Mouse (Mus musculus) forebrain, embryonic 13.5 days (tissue): ENCODE data around the gene Fam69b. TPM values are rescaled to one million over a fixed set of nuclear protein-coding genes. Genes with fewer than 3 reads are reported as not detected.

Experiments
- ATAC-seq: fragments of 200-750 bp; cut with Nextera tagmentation; 2 replicates; pipeline ENCODE4 v1.8.0; 2017
- H3K27ac ChIP-seq: fragments of 300-500 bp; sonication (generic); 2 replicates; pipeline ENCODE4 v1.5.1; 2015; ENCODE audit warnings: inconsistent platforms, mild to moderate bottlenecking, moderate library complexity
- H3K27me3 ChIP-seq: fragments of 300-500 bp; sonication (generic); 2 replicates; pipeline ENCODE4 v1.6.1; 2015; ENCODE audit warnings: mild to moderate bottlenecking, inconsistent platforms
- H3K36me3 ChIP-seq: fragments of 300-500 bp; sonication (generic); 2 replicates; pipeline ENCODE4 v1.6.1; 2015; ENCODE audit warnings: mild to moderate bottlenecking, inconsistent platforms; ENCODE audit not compliant: poor library complexity, severe bottlenecking
- H3K4me1 ChIP-seq: fragments of 300-500 bp; sonication (generic); 2 replicates; pipeline ENCODE4 v1.6.1; 2015; ENCODE audit warnings: inconsistent platforms
- H3K4me2 ChIP-seq: fragments of 300-500 bp; sonication (generic); 2 replicates; pipeline ENCODE4 v1.6.1; 2015; ENCODE audit warnings: inconsistent platforms, mild to moderate bottlenecking, moderate library complexity
- H3K4me3 ChIP-seq: fragments of 300-500 bp; sonication (generic); 2 replicates; pipeline ENCODE4 v1.5.1; 2015; ENCODE audit warnings: mild to moderate bottlenecking, inconsistent platforms
- H3K9ac ChIP-seq: fragments of 300-500 bp; sonication (generic); 2 replicates; pipeline ENCODE4 v1.6.1; 2015; ENCODE audit warnings: mild to moderate bottlenecking, inconsistent platforms
- H3K9me3 ChIP-seq: fragments of 300-500 bp; sonication (generic); replicated peaks from 2 replicates; pipeline ENCODE4 v1.6.1; 2016; ENCODE audit warnings: inconsistent platforms
- WGBS: fragments of 180-500 bp; shearing (Covaris S2); methylation state at CpG from one replicate; pipeline ENCODE4 v1.1.7; 2015; 5-methylcytosine and 5-hydroxymethylcytosine counted together
- polyA plus RNA-seq: library from polyadenylated mRNA; unstranded; fragments of >200 nt; fragmentation: Nextera tagmentation; extraction: Ambion mirVana; gene quantifications from 2 replicates; pipeline ENCODE4 v1.2.1, GENCODE M21; 2015

Fam69b gene
- polyA plus RNA-seq, 1 experiment from 2014 or later: 81.9 TPM

- no peak overlapping the region for H3K4me2 ChIP-seq
- no peak overlapping the region for H3K27ac ChIP-seq
- 95% methylated on average over 7 of the region's 7 CpGs for WGBS
- no peaks in the 10 kb centered on the region for H3K27me3 ChIP-seq
- H3K9ac ChIP-seq: no peak overlapping the region
- no peak overlapping the region for H3K4me3 ChIP-seq
- H3K4me1 ChIP-seq: peaks cover 9% of the 10 kb centered on the region; the same call in 1 of the 2 replicates
- H3K36me3 ChIP-seq: no peaks in the 10 kb centered on the region
- ATAC-seq: no peak
- H3K9me3 ChIP-seq: no peaks in the 10 kb centered on the region
These were observed 38.0 kb upstream of the Fam69b start for GRCm38 (mm10) chr2:26590282-26590681.

GRCm38 (mm10) chr2:26590962-26591361 lies 37.3 kb upstream of the Fam69b start:
- H3K4me3 ChIP-seq: no peak overlapping the region

GRCm38 (mm10) chr2:26591416-26591815 lies 36.8 kb upstream of the Fam69b start:
- Histone ChIP-seq H3K9me3 (no peaks in the 10 kb centered on the region), H3K36me3 (no peaks in the 10 kb centered on the region), H3K27me3 (no peaks in the 10 kb centered on the region), H3K4me2 (no peak overlapping the region), H3K4me3 (no peak overlapping the region), H3K27ac (no peak overlapping the region), H3K4me1 (peaks cover 6% of the 10 kb centered on the region; the same call in 1 of the 2 replicates), H3K9ac (no peak overlapping the region)
- WGBS: 85% methylated on average over 12 of the region's 12 CpGs
- ATAC-seq: no peak

More at GRCm38 (mm10) chr2:26590962-26591361, 37.3 kb upstream of the Fam69b start:
- Histone ChIP-seq H3K27ac (no peak overlapping the region), H3K4me1 (peaks cover 9% of the 10 kb centered on the region; the same call in 1 of the 2 replicates), H3K4me2 (no peak overlapping the region), H3K36me3 (no peaks in the 10 kb centered on the region), H3K9me3 (no peaks in the 10 kb centered on the region), H3K27me3 (no peaks in the 10 kb centered on the region), H3K9ac (no peak overlapping the region)
- WGBS: 95% methylated on average over 7 of the region's 7 CpGs
- ATAC-seq: no peak

DNA sequence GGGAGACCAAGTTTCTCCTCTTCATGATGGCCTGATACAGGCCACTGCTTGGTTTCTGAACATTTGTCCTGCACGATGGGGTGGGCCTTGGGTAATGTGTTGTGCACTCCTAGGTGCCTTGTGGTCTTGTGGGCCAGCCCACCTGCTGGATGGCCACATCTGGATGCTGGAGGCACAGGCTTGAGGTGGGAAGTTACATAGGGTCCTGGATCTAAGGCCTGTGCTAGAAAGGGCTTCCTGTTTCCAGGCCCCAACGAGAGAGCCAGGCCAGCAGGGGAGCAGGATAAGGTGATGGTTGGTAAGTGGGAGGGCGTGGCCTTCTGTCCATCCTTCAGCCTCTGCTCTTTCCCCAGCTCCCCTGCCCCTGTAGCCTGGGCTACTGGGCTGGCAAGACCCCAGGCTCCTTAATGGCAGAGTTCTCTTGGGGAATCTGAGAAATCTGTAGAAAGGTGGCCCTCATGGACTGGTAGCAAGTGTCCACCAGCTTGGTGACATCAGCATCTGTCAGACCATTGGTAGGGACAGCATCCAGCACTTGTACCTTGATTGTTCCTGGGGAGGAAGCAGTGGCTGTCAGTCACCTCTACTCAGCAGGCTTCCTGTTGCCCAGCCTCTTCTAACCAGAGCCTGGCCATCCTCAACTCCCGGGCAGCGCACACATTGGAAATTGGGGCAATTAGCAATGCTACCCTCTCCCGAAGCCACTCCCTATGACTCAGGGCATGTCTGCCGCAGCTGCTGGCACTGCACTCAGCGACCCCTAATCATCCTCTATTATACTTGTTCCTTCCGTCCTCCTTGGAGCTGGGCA lies 34.8 kb upstream of the Fam69b start:
- Histone ChIP-seq H3K4me2 (no peak overlapping the region), H3K27me3 (no peaks in the 10 kb centered on the region), H3K27ac (no peak overlapping the region), H3K4me3 (no peak overlapping the region), H3K36me3 (no peaks in the 10 kb centered on the region), H3K4me1 (no peaks in the 10 kb centered on the region), H3K9me3 (no peaks in the 10 kb centered on the region), H3K9ac (no peak overlapping the region)
- WGBS: 81% methylated on average over 9 of the region's 9 CpGs
- no peak for ATAC-seq

DNA sequence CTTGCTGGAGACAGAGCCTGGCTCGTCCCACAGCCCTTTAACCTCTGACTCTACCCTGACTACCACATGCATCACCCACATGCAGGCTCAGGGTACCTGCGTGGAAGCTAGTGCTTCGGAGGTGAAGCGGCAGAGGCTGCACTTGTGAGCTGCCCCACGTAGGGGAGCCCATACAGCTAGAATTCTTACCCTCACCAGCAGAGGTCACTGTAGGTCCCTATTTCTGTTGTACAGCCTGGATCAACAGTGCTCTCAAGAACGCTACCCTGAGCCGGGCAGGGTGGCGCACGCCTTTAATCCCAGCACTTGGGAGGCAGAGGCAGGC lies 34.3 kb upstream of the Fam69b start:
- Histone ChIP-seq H3K9me3 (no peaks in the 10 kb centered on the region), H3K27ac (no peak overlapping the region), H3K4me2 (no peak overlapping the region), H3K36me3 (no peaks in the 10 kb centered on the region), H3K9ac (no peak overlapping the region), H3K4me3 (no peak overlapping the region), H3K27me3 (no peaks in the 10 kb centered on the region), H3K4me1 (no peaks in the 10 kb centered on the region)
- no peak for ATAC-seq
- WGBS: 72% methylated on average over 9 of the region's 9 CpGs

DNA sequence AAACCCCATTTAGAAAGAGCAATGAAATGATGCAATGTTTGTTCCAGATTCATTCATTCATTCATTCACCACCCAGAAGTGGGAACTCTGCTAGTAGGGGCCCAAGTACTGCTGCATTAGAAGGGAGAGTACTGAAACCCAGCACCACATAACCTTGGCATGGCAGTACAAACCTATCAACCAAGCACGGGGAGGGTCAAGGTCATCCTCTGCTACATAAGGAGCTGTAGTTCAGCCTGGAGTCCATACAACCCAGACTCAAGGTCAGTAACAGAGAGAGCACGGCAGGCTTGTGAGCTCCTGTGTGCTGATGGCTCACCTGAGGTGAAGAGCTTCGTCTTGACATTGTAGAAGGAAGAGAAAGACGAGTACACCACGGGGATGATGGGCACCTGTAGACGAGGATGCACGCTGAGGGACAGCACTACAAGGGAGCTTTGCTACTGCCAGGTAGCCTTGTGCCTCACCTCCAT lies 33.8 kb upstream of the Fam69b start:
- 90% methylated on average over 7 of the region's 7 CpGs for WGBS
- Histone ChIP-seq H3K9ac (no peak overlapping the region), H3K4me1 (no peaks in the 10 kb centered on the region), H3K36me3 (no peaks in the 10 kb centered on the region), H3K27ac (no peak overlapping the region), H3K4me2 (no peak overlapping the region), H3K4me3 (no peak overlapping the region), H3K9me3 (no peaks in the 10 kb centered on the region), H3K27me3 (no peaks in the 10 kb centered on the region)
- no peak for ATAC-seq

DNA sequence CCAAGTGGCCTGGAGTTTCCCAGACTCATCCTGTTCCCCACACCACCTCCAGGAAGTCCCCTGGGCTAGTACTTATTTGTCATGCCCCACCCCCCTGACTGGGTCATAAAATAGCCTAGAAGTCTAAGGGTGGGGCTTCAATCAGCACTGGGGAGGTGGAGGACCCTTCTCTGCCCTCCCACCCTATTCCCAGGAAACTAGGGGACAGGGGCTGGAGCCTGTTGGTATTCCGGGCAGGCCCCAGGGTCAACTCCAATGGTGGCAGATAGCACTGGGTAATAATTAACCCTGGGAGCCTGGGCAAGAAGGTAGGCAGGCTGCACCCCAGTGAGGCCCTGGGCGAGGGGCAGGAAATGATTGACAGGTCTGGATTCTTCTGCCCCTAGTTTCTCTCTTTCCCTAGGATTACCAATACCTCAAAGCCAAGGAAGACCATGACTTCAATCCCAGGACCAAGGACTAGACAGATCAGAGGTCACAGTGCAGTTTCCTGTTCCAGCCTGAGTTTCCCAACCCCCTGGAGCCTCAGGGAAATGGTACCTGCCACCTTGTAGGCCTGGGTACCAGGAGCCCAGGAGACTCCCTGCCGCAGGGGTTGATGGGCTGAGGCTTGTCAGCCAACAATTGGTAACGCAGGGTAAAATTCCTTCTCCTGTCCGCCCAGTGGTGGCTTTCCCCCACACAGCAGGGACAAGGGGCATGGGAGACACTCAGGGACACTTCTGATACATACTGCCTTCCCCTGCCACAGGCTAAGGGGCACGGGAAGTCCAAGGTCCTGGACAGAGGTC lies 33.1 kb upstream of the Fam69b start:
- 79% methylated on average over 6 of the region's 6 CpGs for WGBS
- H3K9me3 ChIP-seq: no peaks in the 10 kb centered on the region
- no peaks in the 10 kb centered on the region for H3K27me3 ChIP-seq
- no peak overlapping the region for H3K4me3 ChIP-seq
- H3K9ac ChIP-seq: no peak overlapping the region
- H3K36me3 ChIP-seq: no peaks in the 10 kb centered on the region
- ATAC-seq: no peak
- H3K4me1 ChIP-seq: no peaks in the 10 kb centered on the region
- no peak overlapping the region for H3K4me2 ChIP-seq
- no peak overlapping the region for H3K27ac ChIP-seq

- Histone ChIP-seq H3K4me2 (no peak overlapping the region), H3K36me3 (no peaks in the 10 kb centered on the region), H3K27me3 (no peaks in the 10 kb centered on the region), H3K4me3 (no peak overlapping the region), H3K4me1 (no peaks in the 10 kb centered on the region), H3K27ac (no peak overlapping the region), H3K9me3 (no peaks in the 10 kb centered on the region), H3K9ac (no peak overlapping the region)
- 89% methylated on average over 11 of the region's 11 CpGs for WGBS
- ATAC-seq: no peak
These were observed 32.4 kb upstream of the Fam69b start for GRCm38 (mm10) chr2:26595725-26596435.

GRCm38 (mm10) chr2:26596898-26597297 lies 31.4 kb upstream of the Fam69b start:
- ATAC-seq: no peak
- 93% methylated on average over 3 of the region's 3 CpGs for WGBS
- no peaks in the 10 kb centered on the region for H3K36me3 ChIP-seq
- H3K4me3 ChIP-seq: no peak overlapping the region
- H3K27me3 ChIP-seq: peaks cover 4% of the 10 kb centered on the region; the same call in 1 of the 2 replicates
- no peak overlapping the region for H3K4me2 ChIP-seq
- H3K9me3 ChIP-seq: no peaks in the 10 kb centered on the region
- no peak overlapping the region for H3K27ac ChIP-seq
- no peaks in the 10 kb centered on the region for H3K4me1 ChIP-seq
- H3K9ac ChIP-seq: no peak overlapping the region

- H3K36me3 ChIP-seq: no peaks in the 10 kb centered on the region
- H3K9ac ChIP-seq: no peak overlapping the region
- H3K4me3 ChIP-seq: no peak overlapping the region
- H3K4me2 ChIP-seq: no peak overlapping the region
- no peak for ATAC-seq
- WGBS: 88% methylated on average over 2 of the region's 2 CpGs
- H3K9me3 ChIP-seq: no peaks in the 10 kb centered on the region
- no peaks in the 10 kb centered on the region for H3K4me1 ChIP-seq
- H3K27me3 ChIP-seq: peaks cover 9% of the 10 kb centered on the region
- no peak overlapping the region for H3K27ac ChIP-seq
These were observed 30.4 kb upstream of the Fam69b start for GRCm38 (mm10) chr2:26597810-26598209.

GRCm38 (mm10) chr2:26598462-26598861 lies 29.8 kb upstream of the Fam69b start:
- Histone ChIP-seq H3K9ac (no peak overlapping the region), H3K9me3 (no peaks in the 10 kb centered on the region), H3K4me2 (no peak overlapping the region), H3K4me3 (no peak overlapping the region), H3K27ac (no peak overlapping the region), H3K27me3 (peaks cover 16% of the 10 kb centered on the region), H3K36me3 (no peaks in the 10 kb centered on the region), H3K4me1 (peaks cover 2% of the 10 kb centered on the region)
- no peak for ATAC-seq
- whole genome bisulfite sequencing: 85% methylated on average over 3 of the region's 3 CpGs

DNA sequence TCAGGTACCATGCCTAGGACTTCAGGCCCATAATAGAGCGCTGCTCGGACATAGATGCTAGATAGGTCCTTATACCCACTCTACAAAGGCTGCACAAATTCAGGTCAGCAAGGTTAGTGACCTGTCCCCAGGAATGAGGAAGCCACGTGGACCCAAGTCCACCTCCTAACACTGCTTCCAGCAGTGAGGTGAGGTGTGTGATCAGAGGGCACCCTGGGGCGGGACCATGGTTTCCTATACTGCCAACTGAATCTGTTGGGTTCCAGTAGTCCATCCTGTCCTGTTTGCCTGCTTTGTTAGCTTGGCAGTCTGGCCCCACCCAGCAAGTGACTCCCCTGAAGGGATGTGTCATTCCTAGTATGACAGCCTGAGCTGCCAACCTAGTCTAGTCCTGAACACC lies 28.3 kb upstream of the Fam69b start:
- no peak overlapping the region for H3K4me3 ChIP-seq
- ATAC-seq: no peak
- no peak overlapping the region for H3K9ac ChIP-seq
- H3K4me2 ChIP-seq: no peak overlapping the region
- H3K36me3 ChIP-seq: no peaks in the 10 kb centered on the region
- H3K27ac ChIP-seq: no peak overlapping the region
- WGBS: 86% methylated on average over 4 of the region's 4 CpGs
- no peaks in the 10 kb centered on the region for H3K9me3 ChIP-seq
- H3K27me3 ChIP-seq: peaks cover 31% of the 10 kb centered on the region
- peaks cover 13% of the 10 kb centered on the region for H3K4me1 ChIP-seq
